Mouse (Mus musculus): ENCODE data around the gene Rbfox1.

Gene Rbfox1

DNA sequence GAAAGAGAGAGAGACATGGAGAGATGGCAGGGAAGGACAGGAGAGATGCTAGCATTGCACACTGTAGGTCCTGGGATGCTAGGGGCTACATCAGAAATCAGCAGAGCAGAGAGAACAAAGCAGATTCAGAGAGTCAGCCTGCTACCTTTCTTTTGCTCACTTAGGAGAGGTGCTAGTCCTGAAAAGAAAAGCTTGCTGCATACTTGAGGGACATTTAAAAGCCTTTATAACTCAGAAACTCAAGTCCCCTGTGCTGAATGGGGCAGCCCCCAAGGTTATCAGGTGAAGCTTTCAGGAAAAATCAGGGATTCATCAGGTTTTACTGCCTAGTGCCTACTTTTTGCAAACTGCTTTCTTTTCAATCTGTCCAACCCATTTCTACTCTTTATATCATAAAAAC, 1480.7 kb downstream of the Rbfox1 start:
- DNase-seq (ENCODE audit: low spot score) = no peak

DNA sequence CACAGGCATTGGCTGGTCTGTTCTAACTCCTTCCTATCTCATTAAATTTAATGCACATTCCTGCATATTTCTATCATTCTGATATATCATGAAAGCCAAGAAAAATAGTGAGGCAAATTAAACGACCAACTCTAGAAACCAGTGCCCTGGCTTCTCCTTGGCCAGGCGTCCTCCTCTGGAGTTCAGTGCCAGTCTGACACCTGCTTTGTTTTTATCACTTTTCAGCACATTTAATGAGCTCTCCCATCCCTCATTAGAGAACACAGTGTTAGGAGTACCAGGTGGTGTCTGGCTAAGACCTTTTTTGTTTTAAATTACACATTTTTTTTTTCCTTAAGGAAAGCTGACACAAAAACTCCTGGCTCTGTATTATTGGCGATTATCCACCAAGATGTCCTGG, 1489.0 kb downstream of the Rbfox1 start:
- DNase-seq (ENCODE audit: low spot score) = no peak

DNA sequence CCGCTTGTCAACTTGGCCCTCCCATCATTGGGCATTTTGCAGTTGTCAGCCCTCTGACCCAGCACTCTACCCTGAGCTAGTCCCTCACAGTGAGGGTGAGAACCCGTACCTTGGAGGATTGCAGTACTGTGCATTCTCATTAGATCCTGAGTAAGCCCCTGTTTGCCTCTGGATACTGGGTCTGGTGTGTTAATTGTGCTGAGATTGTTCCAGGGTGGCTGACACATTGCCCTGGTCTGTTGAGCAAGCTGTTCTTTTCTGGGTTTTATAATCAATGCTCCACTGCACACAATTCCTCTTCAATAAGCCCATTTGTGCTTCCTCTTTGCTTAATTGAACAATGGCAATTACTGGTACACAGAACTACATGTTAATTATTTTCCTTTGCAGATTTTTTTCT, 1489.5 kb downstream of the Rbfox1 start:
- DNase-seq (ENCODE audit: low spot score) = no peak

DNA sequence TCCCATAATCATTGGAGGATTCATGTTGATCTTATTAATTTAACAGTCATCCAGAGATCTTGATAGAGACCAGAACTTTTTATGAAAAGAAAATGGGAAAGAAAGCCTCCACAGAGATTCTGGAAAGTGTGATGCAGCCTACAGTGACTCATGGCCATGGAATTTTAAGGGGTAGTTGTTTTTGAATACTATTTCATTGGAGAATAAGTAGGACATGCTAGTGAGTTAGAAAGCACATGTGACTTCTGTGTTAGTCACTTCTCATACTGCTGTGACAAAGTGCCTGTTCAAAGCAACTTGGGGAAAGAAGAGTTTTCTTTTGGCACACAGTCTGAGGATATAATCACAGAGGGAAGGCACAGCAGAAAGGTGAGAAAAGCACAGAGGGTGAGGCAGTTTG, 1510.9 kb downstream of the Rbfox1 start:
- no peak for DNase-seq (ENCODE audit: low spot score)

DNA sequence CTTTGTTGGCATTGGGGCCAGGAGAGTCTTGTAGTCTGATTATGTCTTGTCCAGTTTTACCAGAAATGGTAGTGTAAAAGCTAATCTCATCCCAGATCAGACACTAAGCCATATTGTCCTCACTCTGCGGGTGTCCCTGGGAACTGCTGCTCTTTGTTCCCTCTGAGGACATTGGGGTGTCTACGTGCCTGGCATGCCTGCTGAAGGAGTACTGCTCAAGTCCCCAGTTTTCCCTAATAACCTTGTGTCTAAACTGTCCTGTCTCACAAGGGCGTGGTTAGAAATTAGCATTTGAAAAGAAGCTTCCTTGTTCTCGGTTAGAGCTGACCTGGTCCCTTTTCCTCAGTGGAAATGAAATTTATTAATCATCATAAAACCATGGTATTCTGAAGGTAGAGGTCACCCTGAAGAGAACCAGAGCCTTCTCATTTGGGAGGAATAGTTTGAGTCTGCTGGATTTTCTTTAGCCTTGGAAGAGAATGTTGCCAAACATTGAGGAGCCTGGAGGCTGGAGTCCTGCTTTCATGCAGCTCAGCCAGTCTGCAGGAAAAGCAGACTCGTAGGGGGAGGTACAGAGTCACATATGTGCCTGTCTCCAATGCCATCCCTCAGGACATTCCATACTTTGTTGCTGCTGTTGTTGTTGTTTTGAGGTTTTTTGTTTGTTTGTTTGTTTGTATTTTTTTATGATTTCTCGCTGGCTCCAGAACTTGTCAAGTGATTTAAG, 1519.8 kb downstream of the Rbfox1 start:
- no peak for DNase-seq (ENCODE audit: low spot score)

DNA sequence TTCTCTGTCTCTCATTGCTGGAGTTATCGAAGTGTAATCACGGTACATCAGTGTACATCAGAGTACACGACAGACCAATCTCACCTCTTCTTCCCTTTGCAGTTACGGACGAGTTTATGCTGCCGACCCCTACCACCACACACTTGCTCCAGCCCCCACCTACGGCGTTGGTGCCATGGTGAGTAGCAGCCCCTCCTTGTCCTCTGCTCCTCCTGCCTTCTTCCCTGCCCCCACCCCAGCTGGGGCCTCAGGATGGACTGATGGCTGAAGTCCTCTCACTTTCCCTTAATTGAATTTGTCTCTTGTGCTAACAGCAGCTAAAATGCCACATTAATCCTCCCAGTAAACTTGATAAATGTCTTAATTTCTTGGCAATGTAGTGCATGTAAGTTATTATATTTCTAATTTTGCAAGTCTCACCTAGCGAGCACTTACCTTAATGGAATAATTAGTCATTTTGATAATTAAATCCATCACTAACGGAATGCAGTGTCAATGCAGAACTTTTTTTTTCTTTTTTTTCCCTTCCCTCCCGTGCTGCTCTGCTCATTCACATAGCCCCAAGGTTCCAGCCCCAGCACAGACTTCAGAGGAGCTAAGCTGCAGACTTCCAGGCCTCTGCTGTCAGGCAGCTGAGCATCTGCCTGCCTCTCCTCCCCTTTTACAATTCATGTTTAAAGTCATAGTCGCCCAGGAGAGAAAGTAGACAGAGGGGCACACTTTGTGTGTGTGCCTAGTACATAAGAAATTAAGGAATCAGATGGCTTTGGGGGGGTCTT, 1522.9 kb downstream of the Rbfox1 start:
- no peak for DNase-seq (ENCODE audit: low spot score)

DNA sequence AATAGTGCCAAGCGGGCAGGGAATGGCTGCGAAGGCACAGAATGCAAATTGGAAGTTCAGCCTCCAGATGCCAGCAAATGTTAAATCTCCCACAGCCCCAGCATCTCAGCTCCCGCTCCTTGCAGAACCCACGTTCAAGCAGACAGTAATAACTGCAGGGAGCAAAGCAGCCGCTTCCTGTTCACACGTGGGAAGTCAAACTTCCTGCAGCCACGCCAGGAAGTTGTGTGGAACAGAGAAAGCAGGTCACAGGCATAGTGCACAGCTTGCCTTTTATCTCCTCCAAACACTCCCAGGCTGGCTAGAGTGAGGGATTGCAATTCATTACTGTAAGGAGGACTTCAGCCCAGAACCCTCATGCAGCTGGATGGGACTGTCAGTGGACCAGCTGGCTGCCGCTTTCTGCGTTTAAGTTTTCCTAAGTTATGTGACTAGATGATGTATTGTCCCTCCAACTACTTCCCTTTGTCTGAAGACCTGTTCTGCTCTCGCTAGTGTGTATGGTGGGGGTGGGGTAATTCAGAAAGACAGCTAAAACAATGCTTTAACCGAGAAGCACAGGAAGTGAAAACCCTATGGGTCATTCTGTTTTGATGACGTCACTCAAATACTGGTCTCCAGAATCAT, 1534.6 kb downstream of the Rbfox1 start:
- peak; percentile 44 for DNase-seq (ENCODE audit: low spot score)

DNA sequence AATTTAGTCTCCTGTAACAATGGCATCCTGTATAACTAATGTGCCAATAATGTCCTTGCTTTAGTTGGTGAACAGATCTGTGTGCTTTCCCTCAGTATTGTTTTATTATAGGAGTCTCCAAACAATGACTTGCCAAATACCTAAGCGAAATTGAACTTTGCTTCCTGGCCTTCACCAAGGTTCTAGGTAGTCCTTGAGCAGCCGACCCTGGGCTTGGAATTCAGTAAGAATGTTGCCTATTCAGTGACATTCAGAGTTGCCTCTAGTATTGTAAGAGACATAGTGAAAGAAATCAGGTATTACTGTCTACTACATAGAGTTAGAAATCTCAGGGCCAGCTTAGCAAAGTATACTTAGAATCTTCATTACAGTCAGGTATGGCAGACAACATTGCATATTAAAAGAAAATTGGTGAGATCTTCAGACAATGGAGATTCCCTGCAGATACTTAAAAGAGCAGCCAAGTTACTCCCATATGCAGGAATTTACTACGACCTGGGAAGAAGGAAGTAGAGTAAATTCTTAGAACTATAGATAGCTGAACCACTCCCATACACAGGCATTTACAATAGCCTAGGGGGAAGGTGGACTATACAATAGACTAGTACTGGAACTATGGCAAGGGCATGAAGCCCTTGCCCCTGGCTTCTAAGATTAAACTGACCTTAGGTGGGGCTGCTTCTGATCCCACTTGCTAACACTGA, 1540.4 kb downstream of the Rbfox1 start:
- no peak for DNase-seq (ENCODE audit: low spot score)

DNA sequence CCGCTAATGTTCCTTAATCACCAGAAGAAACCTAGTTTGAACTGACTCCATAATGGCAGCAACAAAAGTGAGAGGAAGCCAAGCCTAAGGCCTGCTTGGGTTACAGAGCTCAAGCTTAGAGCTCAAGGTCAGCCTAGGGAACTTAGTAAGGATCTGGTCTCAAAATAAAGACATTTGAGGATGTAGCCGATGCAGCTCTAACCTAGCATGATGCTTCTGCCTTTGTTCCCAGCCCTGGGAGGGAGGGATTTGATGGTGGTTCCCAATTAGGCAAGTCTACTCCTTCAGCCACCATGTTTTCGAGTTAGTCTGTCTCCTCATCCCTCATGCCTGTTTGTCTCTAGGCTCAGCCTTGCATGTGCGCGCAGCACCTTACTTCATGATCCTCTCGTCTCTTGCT, 1548.1 kb downstream of the Rbfox1 start:
- DNase-seq (ENCODE audit: low spot score) = no peak

DNA sequence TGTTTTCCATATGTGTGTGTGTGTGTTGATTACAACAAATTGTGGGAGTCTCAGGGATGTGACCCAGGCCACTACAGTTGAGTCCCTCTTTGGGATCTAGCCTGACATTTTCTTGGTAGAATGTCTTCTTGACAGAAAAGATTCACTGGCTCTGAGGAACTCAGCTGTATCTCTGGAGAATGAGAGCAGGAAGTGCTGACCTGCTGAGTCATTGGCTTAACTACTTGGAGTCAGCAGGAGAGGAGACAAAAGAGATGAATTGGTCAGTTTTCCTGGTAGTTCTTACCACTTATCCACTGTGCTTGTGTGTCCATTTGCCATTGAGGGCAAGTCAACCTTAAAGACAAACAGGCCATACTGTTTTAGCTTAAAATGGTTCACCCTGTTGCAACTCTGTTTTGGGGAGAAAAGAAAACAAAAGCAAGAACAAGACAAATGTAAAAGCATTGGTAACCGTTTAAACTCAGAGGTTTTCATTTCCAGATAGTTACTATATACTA, 1561.7 kb downstream of the Rbfox1 start:
- DNase-seq (ENCODE audit: low spot score) = no peak

DNA sequence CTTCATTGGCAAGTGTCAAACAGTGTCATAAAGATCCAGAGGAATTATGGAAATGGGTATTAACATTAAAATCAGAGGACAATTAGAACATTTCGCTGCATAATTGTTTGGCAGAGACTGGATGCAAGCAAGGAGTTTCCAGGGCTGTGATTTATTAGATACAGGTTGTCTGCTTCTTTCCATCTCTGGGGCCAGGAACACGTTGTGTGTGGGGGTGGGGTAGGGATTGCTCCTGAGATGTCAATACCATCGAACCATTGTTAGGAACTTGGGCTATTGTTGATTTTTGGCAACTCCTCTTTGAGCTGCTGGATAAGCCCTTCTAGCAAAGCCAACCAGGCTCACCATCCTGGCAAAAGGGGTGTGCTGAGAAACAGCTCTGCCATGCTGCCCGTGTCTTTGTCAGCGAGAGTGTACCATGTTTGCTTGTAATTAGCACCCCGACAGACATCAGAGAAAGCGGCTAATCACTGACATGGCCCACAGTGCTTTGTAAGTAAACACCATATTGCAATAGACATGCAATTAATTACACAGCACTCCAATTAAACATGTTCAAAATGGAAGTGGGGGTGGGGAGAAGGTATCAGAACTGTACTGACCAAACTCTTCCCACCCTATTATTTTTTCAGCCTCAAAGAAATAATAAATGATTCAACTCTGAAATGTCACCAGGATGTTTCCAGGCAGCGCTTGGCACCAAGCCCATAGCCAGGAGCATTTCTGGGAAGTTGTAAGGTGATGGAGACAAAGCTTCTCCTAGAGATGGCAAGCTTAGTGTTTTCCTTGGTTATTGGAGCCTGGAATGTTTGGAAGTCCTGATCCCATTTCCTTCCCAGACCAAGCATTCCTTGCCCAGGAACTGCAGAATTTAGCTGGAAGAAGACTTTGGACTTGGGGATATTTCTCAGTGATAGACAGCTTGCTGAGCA, 1562.8 kb downstream of the Rbfox1 start:
- DNase-seq (ENCODE audit: low spot score) = no peak

DNA sequence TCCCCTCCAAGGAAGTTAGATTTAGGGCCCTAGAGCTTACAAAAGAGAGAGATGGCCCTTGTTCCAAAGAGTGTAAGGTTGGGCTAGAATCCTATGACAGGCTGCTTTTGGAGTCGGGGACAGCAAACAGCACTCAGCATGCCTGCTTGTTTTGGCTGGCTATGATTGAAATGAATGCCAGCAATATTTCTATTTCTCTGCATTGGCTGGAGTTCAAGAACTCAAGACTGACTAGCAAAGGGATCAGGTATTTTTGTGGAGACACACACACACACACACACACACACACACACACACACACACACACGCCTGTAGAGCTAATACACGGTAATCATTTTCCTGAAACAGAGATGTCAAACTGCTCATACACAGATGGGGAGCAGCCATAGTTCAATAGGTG, 1566.0 kb downstream of the Rbfox1 start:
- DNase-seq (ENCODE audit: low spot score) = no peak

DNA sequence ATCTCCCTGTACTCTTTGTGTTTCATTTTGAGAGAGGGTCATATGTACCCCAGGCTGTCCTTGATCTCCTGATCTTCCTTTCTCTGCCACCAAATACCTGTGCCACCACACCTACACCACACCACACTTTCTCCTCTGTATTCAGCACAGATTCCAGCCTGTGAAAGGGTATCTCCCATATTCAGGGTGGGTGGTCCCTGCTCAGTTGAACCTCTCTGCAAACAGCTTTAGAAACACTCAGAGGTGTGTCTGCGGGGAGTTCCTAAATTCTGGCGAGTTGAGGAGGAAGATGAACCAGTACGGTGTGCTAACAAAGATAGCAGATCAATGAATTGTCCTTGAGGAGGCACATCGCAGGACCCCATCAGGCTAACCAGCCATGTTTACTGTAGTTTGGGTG, 1572.4 kb downstream of the Rbfox1 start:
- no peak for DNase-seq (ENCODE audit: low spot score)

All from left cerebral cortex, adult 11 months (tissue).